Mouse (Mus musculus) forebrain, embryonic 16.5 days (tissue): ENCODE measurements at regions not wholly inside any gene's neighbourhood (a gene's known extent, or its start where the extent isn't known, plus 50 kb on each side); places are given as distances from the start of the nearest gene placed in this dataset.

Source experiments
- ATAC-seq: fragments of 200-750 bp; cut with Nextera tagmentation; 2 replicates; pipeline ENCODE4 v1.8.0; 2017; ENCODE audit warnings: mild to moderate bottlenecking, moderate library complexity
- H3K27ac ChIP-seq: fragments of 300-500 bp; sonication (generic); 2 replicates; pipeline ENCODE4 v1.5.1; 2014; ENCODE audit warnings: low read length, control low read depth
- H3K27me3 ChIP-seq: fragments of 300-500 bp; sonication (generic); replicated peaks from 2 replicates; pipeline ENCODE4 v1.6.1; 2014; ENCODE audit warnings: low read length; ENCODE audit not compliant: control insufficient read depth, insufficient read depth
- H3K36me3 ChIP-seq: fragments of 300-500 bp; sonication (generic); 2 replicates; pipeline ENCODE4 v1.6.1; 2014; ENCODE audit not compliant: control insufficient read depth, insufficient read depth
- H3K4me1 ChIP-seq: fragments of 300-500 bp; sonication (generic); replicated peaks from 2 replicates; pipeline ENCODE4 v1.6.1; 2014; ENCODE audit warnings: low read length; ENCODE audit not compliant: control insufficient read depth, insufficient read depth
- H3K4me2 ChIP-seq: fragments of 300-500 bp; sonication (generic); 2 replicates; pipeline ENCODE4 v1.6.1; 2014; ENCODE audit warnings: mild to moderate bottlenecking, low read length, control low read depth
- H3K4me3 ChIP-seq: fragments of 300-500 bp; sonication (generic); replicated peaks from 2 replicates; pipeline ENCODE4 v1.5.1; 2014; ENCODE audit warnings: mild to moderate bottlenecking, low read length, control low read depth
- H3K9ac ChIP-seq: fragments of 300-500 bp; sonication (generic); replicated peaks from 2 replicates; pipeline ENCODE4 v1.6.1; 2014; ENCODE audit warnings: low read depth, low read length, control low read depth
- H3K9me3 ChIP-seq: fragments of 300-500 bp; sonication (generic); 2 replicates; pipeline ENCODE4 v1.6.1; 2016; ENCODE audit warnings: low read length; ENCODE audit not compliant: control insufficient read depth
- WGBS: fragments of 180-500 bp; shearing (Covaris S2); extraction: QIAGEN DNeasy Blood & Tissue Kit; methylation state at CpG from one replicate; pipeline ENCODE4 v1.1.7; 2014; 5-methylcytosine and 5-hydroxymethylcytosine counted together

- Histone ChIP-seq H3K4me2 (no peak overlapping the region), H3K4me1 (no peaks in the 10 kb centered on the region), H3K27ac (no peak overlapping the region), H3K27me3 (no peaks in the 10 kb centered on the region), H3K36me3 (no peaks in the 10 kb centered on the region), H3K9me3 (no peaks in the 10 kb centered on the region), H3K9ac (no peak overlapping the region), H3K4me3 (no peak overlapping the region)
- no peak for ATAC-seq
- WGBS: 91% methylated on average over 3 of the region's 3 CpGs
These were observed 58.6 kb downstream of the Kcnrg start for GRCm38 (mm10) chr14:61665815-61666214.

- Histone ChIP-seq H3K27ac (no peak overlapping the region), H3K9ac (no peak overlapping the region), H3K4me3 (no peak overlapping the region), H3K4me2 (no peak overlapping the region), H3K36me3 (no peaks in the 10 kb centered on the region; the same call in 1 of the 2 replicates), H3K27me3 (no peaks in the 10 kb centered on the region), H3K9me3 (no peaks in the 10 kb centered on the region), H3K4me1 (peaks cover 6% of the 10 kb centered on the region)
- WGBS: 10% methylated on average over 2 of the region's 2 CpGs
- no peak for ATAC-seq
These were observed 65.9 kb downstream of the Kcnrg start for GRCm38 (mm10) chr14:61673184-61673583.

- Histone ChIP-seq H3K9ac (no peak overlapping the region), H3K36me3 (no peaks in the 10 kb centered on the region), H3K9me3 (no peaks in the 10 kb centered on the region), H3K4me1 (peaks cover 25% of the 10 kb centered on the region), H3K27ac (no peak overlapping the region), H3K4me3 (no peak overlapping the region), H3K4me2 (no peak overlapping the region), H3K27me3 (no peaks in the 10 kb centered on the region)
- no peak for ATAC-seq
- 100% methylated on average over 1 of the region's 1 CpGs for WGBS
These were observed 70.8 kb downstream of the Kcnrg start for GRCm38 (mm10) chr14:61678107-61678506.

- WGBS: under 1% methylated on average over 38 of the region's 50 CpGs
- no peaks in the 10 kb centered on the region for H3K36me3 ChIP-seq
- ATAC-seq: peak; percentile 66
- H3K9me3 ChIP-seq: no peaks in the 10 kb centered on the region
- H3K9ac ChIP-seq: peak overlapping the region; percentile 91
- H3K27ac ChIP-seq: peak overlapping the region; percentile 99
- H3K4me1 ChIP-seq: peaks cover 30% of the 10 kb centered on the region
- H3K4me3 ChIP-seq: peak overlapping the region; percentile 94
- H3K27me3 ChIP-seq: no peaks in the 10 kb centered on the region
- peak overlapping the region; percentile 89 for H3K4me2 ChIP-seq
These were observed 73.8 kb downstream of the Kcnrg start for GRCm38 (mm10) chr14:61680818-61681707.

GRCm38 (mm10) chr14:61681708-61682701 lies 74.7 kb downstream of the Kcnrg start:
- no peaks in the 10 kb centered on the region for H3K9me3 ChIP-seq
- no peaks in the 10 kb centered on the region for H3K27me3 ChIP-seq
- ATAC-seq: peak; percentile 83
- H3K36me3 ChIP-seq: no peaks in the 10 kb centered on the region
- H3K9ac ChIP-seq: peak overlapping the region; percentile 91
- 1% methylated on average over 68 of the region's 90 CpGs for WGBS
- peaks cover 38% of the 10 kb centered on the region for H3K4me1 ChIP-seq
- peak overlapping the region; percentile 94 for H3K4me3 ChIP-seq
- peak overlapping the region; percentile 99 for H3K27ac ChIP-seq
- H3K4me2 ChIP-seq: peak overlapping the region; percentile 89

GRCm38 (mm10) chr14:61682721-61683355 lies 75.6 kb downstream of the Kcnrg start:
- Histone ChIP-seq H3K9ac (peak overlapping the region; percentile 91), H3K36me3 (no peaks in the 10 kb centered on the region), H3K4me3 (peak overlapping the region; percentile 94), H3K9me3 (no peaks in the 10 kb centered on the region), H3K4me1 (peaks cover 39% of the 10 kb centered on the region), H3K27ac (peak overlapping the region; percentile 99), H3K4me2 (peak overlapping the region; percentile 89), H3K27me3 (no peaks in the 10 kb centered on the region)
- ATAC-seq: peak; percentile 69
- under 1% methylated on average over 52 of the region's 54 CpGs for WGBS

GRCm38 (mm10) chr14:61683356-61683740 lies 76.1 kb downstream of the Kcnrg start:
- 18% methylated on average over 9 of the region's 9 CpGs for WGBS
- H3K9ac ChIP-seq: no peak overlapping the region
- no peak for ATAC-seq
- no peaks in the 10 kb centered on the region for H3K27me3 ChIP-seq
- peak overlapping the region; percentile 99 for H3K27ac ChIP-seq
- H3K9me3 ChIP-seq: no peaks in the 10 kb centered on the region
- peak overlapping the region; percentile 94 for H3K4me3 ChIP-seq
- H3K4me1 ChIP-seq: peaks cover 39% of the 10 kb centered on the region
- H3K4me2 ChIP-seq: peak overlapping the region; percentile 89
- no peaks in the 10 kb centered on the region for H3K36me3 ChIP-seq

GRCm38 (mm10) chr14:61683791-61684411 lies 76.6 kb downstream of the Kcnrg start:
- no peak for ATAC-seq
- Histone ChIP-seq H3K4me1 (peaks cover 40% of the 10 kb centered on the region), H3K4me3 (no peak overlapping the region)

More at GRCm38 (mm10) chr14:61683791-61684411, 76.6 kb downstream of the Kcnrg start:
- Histone ChIP-seq H3K36me3 (no peaks in the 10 kb centered on the region), H3K27ac (no peak overlapping the region), H3K4me2 (peak overlapping the region; percentile 22), H3K27me3 (peaks cover 3% of the 10 kb centered on the region; the same call in 1 of the 2 replicates), H3K9ac (no peak overlapping the region), H3K9me3 (no peaks in the 10 kb centered on the region)
- WGBS: 37% methylated on average over 19 of the region's 19 CpGs
